Mouse (Mus musculus): ENCODE results near the gene Rin2. TPM values are rescaled to one million over a fixed set of nuclear protein-coding genes. Genes with fewer than 3 reads are reported as not detected.
A peak's percentile ranks its signal among the peaks of the same experiment; 100 is the strongest.

Gene Rin2
- polyA plus RNA-seq, 1 experiment from 2014 or later, result 26.7 TPM

DNA sequence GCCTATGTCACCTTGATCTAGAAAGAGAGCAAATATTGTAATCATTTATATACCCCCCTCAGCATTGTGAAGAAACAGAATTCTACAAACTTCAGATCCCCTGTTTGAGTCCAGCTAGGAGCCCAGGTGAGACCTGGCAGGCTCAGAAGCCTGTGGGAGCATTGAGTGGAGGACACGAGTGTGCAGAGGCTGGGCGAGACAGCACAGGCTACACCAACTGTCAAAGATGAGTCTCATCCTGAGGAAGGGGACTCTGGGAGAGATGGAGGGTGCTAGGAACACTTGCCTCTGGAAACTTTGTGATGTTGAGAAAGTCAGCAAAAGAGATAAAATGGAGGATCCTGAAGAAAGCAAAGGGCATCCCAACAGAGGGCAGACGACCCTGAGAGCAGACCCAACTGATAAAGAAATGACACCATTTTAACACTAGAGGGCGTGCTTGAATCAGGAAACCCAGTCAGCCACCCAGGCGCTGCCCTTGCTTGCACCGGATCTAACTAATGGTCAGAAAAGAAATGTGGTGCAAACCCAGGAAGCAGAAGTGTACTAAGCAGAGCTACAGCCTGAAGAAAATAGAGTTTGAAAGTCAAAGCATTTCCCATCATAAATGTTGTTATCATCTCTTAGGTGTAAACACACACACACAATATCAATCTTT, 24.5 kb downstream of the Rin2 start:
- Histone ChIP-seq H3K4me3 (ENCODE audit: low read depth, low read length) (no peak overlapping the region), H3K36me3 (ENCODE audit: insufficient read depth) (no peaks in the 10 kb centered on the region; the same call in 1 of the 2 replicates), H3K9ac (no peak overlapping the region), H3K4me2 (no peak overlapping the region), H3K27me3 (ENCODE audit: insufficient read depth, low read length) (no peaks in the 10 kb centered on the region), H3K9me3 (ENCODE audit: low read depth, low read length) (no peaks in the 10 kb centered on the region), H3K4me1 (ENCODE audit: insufficient read depth) (no peaks in the 10 kb centered on the region), H3K27ac (ENCODE audit: low read depth) (no peak overlapping the region)
- peak; percentile 87 for DNase-seq
- peak; percentile 81 for ATAC-seq (ENCODE audit: insufficient read depth)
- peak; percentile 81 for TF ChIP-seq CTCF (IDR thresholded peaks at IDR 0.05; ENCODE audit: low read depth)
- 33% methylated on average over 6 of the region's 6 CpGs for WGBS

DNA sequence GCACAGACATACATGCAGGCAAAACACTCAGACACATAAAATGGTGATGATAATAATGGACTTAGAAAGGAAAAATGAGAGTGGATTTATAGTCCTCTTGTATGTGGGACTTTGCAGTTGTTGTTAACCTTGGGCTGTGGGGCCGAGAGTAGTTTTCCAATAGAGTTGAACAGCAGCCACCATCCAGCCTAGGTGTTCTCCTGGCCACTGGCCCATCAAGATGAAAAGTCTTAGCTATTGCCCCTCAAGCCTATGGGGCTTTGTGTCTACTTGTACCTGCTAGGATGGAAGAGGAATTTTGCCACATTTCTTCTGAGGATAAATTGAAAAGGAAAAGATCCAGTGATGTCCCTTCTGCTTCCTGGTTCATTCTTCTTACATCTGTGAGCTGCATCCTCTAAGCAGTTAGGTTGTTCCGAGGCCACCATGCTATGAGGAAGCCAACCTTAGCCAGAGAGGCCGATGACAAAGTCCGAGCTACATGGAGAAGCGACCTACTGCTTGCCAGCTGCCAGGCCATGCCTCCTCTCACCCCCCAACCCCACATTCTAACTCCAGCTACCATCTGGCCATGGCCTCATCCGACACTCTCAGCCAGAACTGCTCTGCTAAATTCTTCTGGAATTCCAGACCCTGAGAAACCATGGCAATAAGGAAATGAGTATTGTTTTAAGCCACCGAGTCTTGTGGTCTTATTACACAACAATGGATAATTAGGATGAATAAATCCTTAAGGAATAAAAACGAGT, 25.4 kb downstream of the Rin2 start:
- no peak overlapping the region for H3K4me2 ChIP-seq
- WGBS, result 67% methylated on average over 8 of the region's 8 CpGs
- H3K9ac ChIP-seq, result no peak overlapping the region
- TF ChIP-seq CTCF (IDR thresholded peaks at IDR 0.05; ENCODE audit: low read depth), result no peak
- H3K27ac ChIP-seq (ENCODE audit: low read depth), result no peak overlapping the region
- H3K9me3 ChIP-seq (ENCODE audit: low read depth, low read length), result no peaks in the 10 kb centered on the region
- DNase-seq, result no peak
- no peaks in the 10 kb centered on the region for H3K4me1 ChIP-seq (ENCODE audit: insufficient read depth)
- no peak for ATAC-seq (ENCODE audit: insufficient read depth)
- no peaks in the 10 kb centered on the region for H3K27me3 ChIP-seq (ENCODE audit: insufficient read depth, low read length)
- H3K4me3 ChIP-seq (ENCODE audit: low read depth, low read length), result no peak overlapping the region
- no peaks in the 10 kb centered on the region; the same call in 1 of the 2 replicates for H3K36me3 ChIP-seq (ENCODE audit: insufficient read depth)

GRCm38 (mm10) chr2:145701605-145702335, 26.8 kb downstream of the Rin2 start:
- no peaks in the 10 kb centered on the region for H3K9me3 ChIP-seq (ENCODE audit: low read depth, low read length)
- no peak for ATAC-seq (ENCODE audit: insufficient read depth)
- no peak overlapping the region for H3K27ac ChIP-seq (ENCODE audit: low read depth)
- H3K4me1 ChIP-seq (ENCODE audit: insufficient read depth), result no peaks in the 10 kb centered on the region
- no peaks in the 10 kb centered on the region for H3K27me3 ChIP-seq (ENCODE audit: insufficient read depth, low read length)
- H3K4me2 ChIP-seq, result no peak overlapping the region
- H3K36me3 ChIP-seq (ENCODE audit: insufficient read depth), result no peaks in the 10 kb centered on the region; the same call in 1 of the 2 replicates
- no peak overlapping the region for H3K9ac ChIP-seq
- DNase-seq, result no peak
- no peak overlapping the region for H3K4me3 ChIP-seq (ENCODE audit: low read depth, low read length)
- 80% methylated on average over 12 of the region's 12 CpGs for WGBS
- no peak for TF ChIP-seq CTCF (IDR thresholded peaks at IDR 0.05; ENCODE audit: low read depth)

DNA sequence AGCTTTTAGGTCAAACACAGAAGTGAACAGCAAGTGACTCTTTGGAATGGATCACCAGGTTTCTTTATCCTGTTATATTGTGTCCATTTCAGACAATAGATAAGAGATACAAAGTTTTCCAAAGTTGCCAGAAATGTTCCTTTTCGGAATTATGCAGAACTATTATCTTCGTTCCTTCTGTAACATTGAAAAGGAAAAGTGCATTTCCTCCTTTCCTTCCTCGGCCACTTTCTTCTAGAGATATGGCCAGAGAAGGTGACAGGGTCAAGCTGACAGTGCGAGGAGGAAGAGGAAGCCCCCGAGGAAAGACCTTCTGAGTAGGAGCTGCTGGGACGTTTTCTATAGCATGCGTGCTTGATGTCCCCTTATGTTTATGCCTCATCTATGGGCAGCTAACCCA, 29.7 kb downstream of the Rin2 start:
- Histone ChIP-seq H3K4me3 (ENCODE audit: low read depth, low read length) (no peak overlapping the region), H3K27ac (ENCODE audit: low read depth) (no peak overlapping the region), H3K27me3 (ENCODE audit: insufficient read depth, low read length) (no peaks in the 10 kb centered on the region), H3K4me2 (no peak overlapping the region), H3K9ac (no peak overlapping the region), H3K9me3 (ENCODE audit: low read depth, low read length) (no peaks in the 10 kb centered on the region), H3K36me3 (ENCODE audit: insufficient read depth) (no peaks in the 10 kb centered on the region; the same call in 1 of the 2 replicates), H3K4me1 (ENCODE audit: insufficient read depth) (no peaks in the 10 kb centered on the region)
- 71% methylated on average over 7 of the region's 7 CpGs for WGBS
- no peak for ATAC-seq (ENCODE audit: insufficient read depth)
- no peak for DNase-seq
- TF ChIP-seq CTCF (IDR thresholded peaks at IDR 0.05; ENCODE audit: low read depth), result no peak

- WGBS, result 49% methylated on average over 11 of the region's 11 CpGs
- Histone ChIP-seq H3K9me3 (ENCODE audit: low read depth, low read length) (no peaks in the 10 kb centered on the region), H3K27ac (ENCODE audit: low read depth) (no peak overlapping the region)
Observed at GRCm38 (mm10) chr2:145709727-145710389, 34.8 kb downstream of the Rin2 start.

GRCm38 (mm10) chr2:145711512-145711911, 36.5 kb downstream of the Rin2 start:
- H3K4me2 ChIP-seq, result no peak overlapping the region
- WGBS, result 45% methylated on average over 3 of the region's 3 CpGs
- TF ChIP-seq CTCF (IDR thresholded peaks at IDR 0.05; ENCODE audit: low read depth), result no peak
- H3K36me3 ChIP-seq (ENCODE audit: insufficient read depth), result no peaks in the 10 kb centered on the region; the same call in 1 of the 2 replicates
- H3K27me3 ChIP-seq (ENCODE audit: insufficient read depth, low read length), result no peaks in the 10 kb centered on the region
- ATAC-seq (ENCODE audit: insufficient read depth), result no peak
- no peak overlapping the region for H3K9ac ChIP-seq
- no peak overlapping the region for H3K4me3 ChIP-seq (ENCODE audit: low read depth, low read length)
- no peak overlapping the region for H3K27ac ChIP-seq (ENCODE audit: low read depth)
- H3K4me1 ChIP-seq (ENCODE audit: insufficient read depth), result no peaks in the 10 kb centered on the region
- no peak for DNase-seq
- H3K9me3 ChIP-seq (ENCODE audit: low read depth, low read length), result no peaks in the 10 kb centered on the region

More at GRCm38 (mm10) chr2:145709727-145710389, 34.8 kb downstream of the Rin2 start:
- no peak for TF ChIP-seq CTCF (IDR thresholded peaks at IDR 0.05; ENCODE audit: low read depth)
- Histone ChIP-seq H3K4me1 (ENCODE audit: insufficient read depth) (no peaks in the 10 kb centered on the region), H3K4me2 (no peak overlapping the region), H3K4me3 (ENCODE audit: low read depth, low read length) (no peak overlapping the region), H3K27me3 (ENCODE audit: insufficient read depth, low read length) (no peaks in the 10 kb centered on the region), H3K9ac (no peak overlapping the region), H3K36me3 (ENCODE audit: insufficient read depth) (no peaks in the 10 kb centered on the region; the same call in 1 of the 2 replicates)
- ATAC-seq (ENCODE audit: insufficient read depth), result no peak
- no peak for DNase-seq
